Mouse (Mus musculus): ENCODE measurements around the gene Gm11992.

Gm11992 gene

DNA sequence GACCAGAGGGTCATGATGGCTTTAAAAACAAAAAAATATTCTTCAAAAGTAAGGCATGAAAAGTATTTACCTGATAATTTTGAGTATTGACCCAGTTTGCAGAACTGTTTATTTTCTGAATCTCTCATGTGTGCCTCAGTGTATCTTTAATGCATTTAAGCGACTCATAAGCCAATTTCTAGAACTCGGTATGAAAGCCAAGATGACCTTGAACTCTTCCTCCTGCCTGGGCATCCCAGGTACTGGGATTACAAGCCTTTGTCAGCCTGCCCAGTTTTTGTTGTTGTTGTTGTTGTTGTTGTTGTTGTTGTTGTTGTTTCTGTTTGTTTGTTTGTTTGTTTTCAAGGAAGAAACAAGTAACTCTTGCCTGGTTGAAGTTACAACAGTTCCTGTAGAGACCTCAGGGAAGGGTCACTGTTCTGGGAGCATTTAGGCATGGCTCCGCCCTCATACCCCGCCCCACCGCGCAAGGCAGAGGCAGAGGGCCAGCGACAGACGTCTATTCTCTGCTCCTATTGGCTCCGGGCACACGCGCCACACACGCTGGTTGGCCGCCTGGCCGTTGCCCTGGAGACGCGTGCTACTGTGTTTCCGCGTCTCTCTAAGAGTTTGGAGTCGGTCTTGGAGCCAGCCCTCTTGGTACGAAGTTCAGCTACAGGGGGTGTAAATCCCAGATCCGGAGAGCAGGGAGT, at the start of gene Gm11992:
Gene Gm11992, plus strand, starts transcription at position 584 of the 692 bp plus-strand sequence.
- DNase-seq (ENCODE audit: low read depth, low spot score) = no peak

GRCm38 (mm10) chr11:9008761-9009160, 39.6 kb upstream of the Gm11992 start:
- DNase-seq (ENCODE audit: low read depth, low spot score) = no peak

DNA sequence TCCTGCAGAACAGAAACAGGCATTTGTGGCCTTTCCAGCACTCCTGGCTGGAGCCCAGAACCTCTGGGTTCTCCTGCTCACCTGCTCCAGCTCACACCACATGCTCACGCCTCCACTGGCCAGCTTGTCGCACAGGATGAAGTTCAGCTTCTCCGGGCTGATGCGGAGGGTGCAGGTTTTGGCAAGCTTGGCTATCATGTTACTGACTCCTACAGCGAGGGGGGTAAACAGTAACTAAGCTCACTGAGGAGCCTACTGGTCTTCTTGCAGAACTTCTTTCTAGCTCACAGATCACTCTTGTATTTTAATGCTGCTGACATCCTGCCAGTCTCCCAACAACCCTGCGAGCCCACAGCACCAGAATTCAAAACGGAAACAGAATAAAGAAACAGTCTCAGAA, 38.0 kb upstream of the Gm11992 start:
- DNase-seq (ENCODE audit: low read depth, low spot score) = no peak

DNA sequence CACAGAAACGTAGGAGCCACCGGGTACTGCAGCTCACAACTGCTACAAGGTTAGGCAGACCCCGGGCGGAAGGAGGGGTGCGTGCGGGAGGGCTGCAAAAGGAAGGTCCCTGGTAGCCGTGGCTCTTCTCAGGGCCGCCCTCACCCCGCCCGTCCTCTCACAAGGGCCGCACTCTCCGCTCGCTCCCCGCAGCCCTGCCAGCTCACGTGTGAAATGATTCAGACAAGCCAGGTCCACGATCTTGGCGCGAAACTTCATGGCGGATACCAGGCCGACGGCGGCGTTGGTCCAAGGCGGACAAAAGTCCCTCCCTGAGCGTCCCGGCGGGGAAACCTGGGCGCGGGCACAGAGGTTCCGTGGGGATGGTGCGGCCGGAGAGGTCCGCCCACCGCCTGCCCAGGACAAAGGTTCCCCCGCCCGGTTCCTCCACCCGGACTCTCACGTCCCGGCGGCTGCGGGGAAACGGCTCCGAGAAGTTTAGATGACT, 37.5 kb upstream of the Gm11992 start, which contains the start of gene Hus1:
Gene Hus1, minus strand, starts transcription at position 339 of the 487 bp plus-strand sequence.
- DNase-seq (ENCODE audit: low read depth, low spot score) = peak; percentile 74

DNA sequence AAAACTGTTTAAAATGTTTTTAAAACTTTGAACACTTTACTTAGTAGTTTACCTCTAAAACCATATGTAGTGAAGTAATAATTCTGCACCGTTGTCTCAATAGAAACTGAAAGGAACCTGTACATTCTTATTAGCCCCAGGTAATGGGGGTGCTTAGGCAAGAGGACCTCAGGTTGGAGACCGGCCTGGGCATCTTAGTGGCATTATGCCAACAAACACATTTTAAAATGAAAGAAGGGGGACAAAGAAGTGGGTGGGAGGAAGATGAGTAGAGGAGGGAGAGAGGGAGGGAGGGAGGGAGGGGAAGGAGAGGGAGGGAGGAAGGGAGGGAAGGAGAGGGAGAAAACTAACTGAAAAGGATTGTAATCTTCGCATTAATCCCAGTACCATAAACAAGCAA, 37.0 kb upstream of the Gm11992 start:
- DNase-seq (ENCODE audit: low read depth, low spot score) = no peak

GRCm38 (mm10) chr11:9014740-9015139, 33.7 kb upstream of the Gm11992 start:
- DNase-seq (ENCODE audit: low read depth, low spot score) = no peak

DNA sequence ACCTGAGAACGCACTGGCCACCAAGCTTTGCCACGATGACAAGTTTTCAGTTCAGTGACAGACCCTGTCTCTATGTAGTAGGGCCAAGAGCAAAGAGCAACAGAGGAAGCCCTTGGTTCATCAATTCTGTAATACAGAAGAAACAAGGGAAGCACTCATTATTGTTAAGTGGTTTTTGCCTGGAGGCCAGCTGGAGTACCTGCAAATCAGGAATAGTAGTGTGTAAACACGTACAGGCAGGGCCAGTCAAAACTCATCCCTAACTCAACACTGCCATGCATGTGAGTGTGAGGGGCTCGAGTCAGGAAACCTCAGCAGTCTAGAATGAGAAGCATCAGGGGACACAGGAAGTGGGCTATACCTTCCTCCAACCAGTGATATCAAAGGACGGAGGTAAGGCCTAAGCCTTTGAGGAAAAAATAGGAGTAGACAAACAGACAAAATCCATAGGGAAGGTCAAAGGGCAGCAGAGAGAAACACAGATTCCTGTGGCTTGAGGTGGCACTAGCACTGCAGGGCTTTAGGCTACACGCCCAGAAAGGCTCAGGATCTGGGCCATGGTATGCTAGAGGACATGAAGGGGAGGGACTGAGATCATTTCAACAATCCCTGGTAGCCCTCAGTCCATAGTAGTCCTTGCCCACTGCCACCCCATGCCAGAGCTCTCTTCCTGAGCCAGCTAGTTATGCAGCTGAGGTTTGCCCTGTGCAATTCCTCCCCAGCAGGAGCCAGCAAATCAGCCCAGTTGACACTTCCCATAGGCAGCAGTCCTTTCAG, 29.7 kb upstream of the Gm11992 start:
- DNase-seq (ENCODE audit: low read depth, low spot score) = no peak

DNA sequence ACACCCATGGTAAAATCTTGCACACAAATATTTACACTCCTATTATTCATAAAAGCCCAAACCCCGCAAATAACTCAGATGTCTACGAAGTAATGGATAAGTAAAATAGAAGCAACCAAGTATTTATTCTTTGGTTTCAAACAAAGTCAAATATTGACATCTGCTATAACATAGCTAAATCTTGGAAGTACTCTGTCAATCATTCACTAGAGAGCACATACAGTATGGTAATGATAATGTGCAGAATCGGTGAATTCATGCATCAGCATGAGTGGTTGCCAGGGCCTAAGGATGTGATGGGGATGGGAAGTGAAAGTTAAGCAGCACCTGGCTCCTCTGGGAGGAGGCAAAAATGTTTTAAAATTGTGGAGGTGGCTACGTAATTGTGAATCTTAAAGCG, 28.2 kb upstream of the Gm11992 start:
- DNase-seq (ENCODE audit: low read depth, low spot score) = no peak

DNA sequence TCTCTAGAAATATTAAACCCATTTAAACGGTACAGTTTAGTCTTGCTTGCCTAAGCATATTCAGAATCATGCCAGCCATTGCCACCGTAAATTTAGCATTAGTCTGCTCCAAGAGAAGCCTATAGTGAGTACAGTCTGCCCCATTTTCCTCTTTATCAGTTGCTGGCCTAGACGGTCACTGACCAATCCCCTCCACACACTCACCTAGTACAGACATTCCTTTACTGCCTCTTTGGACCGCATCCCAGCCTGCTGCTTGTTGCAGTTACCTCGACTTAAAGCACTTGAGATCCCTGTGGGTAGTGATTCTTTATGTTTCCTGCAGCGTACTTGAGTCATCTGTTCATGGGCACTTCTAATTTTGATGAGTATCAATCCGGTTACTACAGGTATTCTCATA, 23.6 kb upstream of the Gm11992 start:
- no peak for DNase-seq (ENCODE audit: low read depth, low spot score)

DNA sequence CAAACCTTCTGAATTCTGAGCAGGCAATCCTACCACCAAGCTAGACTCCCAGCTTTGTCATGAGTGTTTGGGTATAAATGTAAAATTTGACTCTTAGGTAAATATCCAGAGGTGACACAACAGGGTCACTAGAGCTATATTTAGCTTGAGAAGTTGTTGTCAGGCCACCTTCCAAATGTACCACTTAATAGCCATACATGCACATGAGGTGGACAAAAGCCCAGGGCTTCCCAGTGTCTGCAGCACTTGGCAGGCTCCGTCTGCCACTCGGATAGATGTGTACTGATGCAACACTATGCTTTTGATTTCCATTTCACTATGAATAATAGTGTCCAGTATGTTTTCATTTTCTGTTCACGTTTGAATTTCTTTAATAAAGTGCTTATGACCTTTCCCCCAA, 23.2 kb upstream of the Gm11992 start:
- DNase-seq (ENCODE audit: low read depth, low spot score) = no peak

GRCm38 (mm10) chr11:9031530-9031929, 16.9 kb upstream of the Gm11992 start:
- DNase-seq (ENCODE audit: low read depth, low spot score) = no peak

DNA sequence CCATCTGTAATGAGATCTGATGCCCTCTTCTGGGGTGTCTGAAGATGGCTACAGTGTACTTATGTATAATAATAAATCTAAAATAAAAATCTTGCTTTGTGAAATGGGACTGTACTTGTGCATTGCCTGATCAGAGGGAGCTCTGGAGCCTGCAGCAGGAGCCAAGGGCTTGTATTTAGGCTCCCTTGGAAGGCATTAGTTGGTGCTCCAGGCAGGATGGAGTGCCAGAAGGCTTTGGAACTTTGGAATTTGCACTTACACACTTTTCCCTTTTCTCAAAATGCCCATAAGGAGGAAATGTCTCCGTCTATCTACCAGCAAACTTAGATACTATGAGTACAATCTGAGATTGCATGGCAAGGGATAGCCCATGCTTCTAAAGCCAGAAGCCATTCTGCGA, 1.8 kb upstream of the Gm11992 start:
- no peak for DNase-seq (ENCODE audit: low read depth, low spot score)

GRCm38 (mm10) chr11:9047044-9047443, 1.4 kb upstream of the Gm11992 start:
- DNase-seq (ENCODE audit: low read depth, low spot score) = no peak

DNA sequence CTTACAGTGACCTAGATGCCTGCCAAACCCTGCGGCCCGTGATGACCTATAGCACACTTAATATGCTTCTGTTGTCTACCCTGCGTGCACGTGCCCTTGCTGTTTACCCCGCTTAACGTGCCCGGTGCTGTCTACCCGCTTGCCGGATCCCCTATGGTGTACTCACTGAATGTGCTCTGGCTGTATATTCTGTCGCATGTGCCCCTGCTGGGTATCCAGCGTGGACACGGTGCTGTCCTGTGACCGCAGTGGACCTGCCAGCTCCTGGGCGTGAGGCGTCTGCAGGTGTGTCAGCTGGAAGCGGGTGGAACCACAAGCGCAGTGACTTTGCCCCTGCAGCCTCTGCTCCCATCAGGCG, 288 bp downstream of the Gm11992 start, which contains the start of gene Sun3:
Gene Sun3, minus strand, starts transcription at position 289 of the 358 bp plus-strand sequence.
- no peak for DNase-seq (ENCODE audit: low read depth, low spot score)

DNA sequence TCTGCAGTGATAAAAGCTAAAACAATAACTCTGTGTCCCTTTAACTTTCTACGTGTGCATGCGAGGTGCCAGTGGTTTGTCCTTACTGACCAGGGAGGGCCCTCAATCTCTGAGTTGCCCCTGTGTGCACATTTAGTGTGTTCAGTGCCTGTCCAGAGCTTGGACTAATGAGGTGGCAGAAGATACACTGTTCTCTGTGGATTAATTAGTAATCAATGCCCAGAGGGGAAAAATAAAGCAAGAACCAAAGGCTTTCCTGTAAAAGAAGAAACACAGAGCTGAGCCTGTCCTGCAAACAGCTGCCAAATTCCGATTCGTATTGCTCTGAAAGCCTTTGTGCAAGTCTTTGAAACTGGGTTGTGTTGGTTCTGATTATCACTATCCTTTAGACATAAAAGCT, 1.8 kb downstream of the Gm11992 start:
- DNase-seq (ENCODE audit: low read depth, low spot score) = no peak

DNA sequence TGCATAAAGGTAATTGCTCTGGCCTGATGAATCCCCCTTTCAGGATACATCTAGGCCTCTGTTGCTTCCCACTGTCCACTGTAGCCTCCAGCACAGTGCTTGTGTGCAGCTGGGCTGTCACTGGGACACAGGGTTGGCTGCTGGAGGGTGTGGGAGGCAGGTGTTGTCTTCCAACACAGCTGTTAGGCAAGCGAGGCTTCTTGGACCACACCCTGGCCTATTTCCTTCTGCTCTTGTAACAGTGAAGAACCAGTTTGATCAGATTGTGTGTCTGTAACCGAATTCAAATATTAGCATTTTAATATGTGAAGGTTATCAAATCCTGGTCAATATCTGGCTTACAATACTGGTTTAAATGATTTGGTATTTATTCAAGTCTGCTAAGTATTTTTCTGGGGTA, 3.5 kb downstream of the Gm11992 start:
- no peak for DNase-seq (ENCODE audit: low read depth, low spot score)

DNA sequence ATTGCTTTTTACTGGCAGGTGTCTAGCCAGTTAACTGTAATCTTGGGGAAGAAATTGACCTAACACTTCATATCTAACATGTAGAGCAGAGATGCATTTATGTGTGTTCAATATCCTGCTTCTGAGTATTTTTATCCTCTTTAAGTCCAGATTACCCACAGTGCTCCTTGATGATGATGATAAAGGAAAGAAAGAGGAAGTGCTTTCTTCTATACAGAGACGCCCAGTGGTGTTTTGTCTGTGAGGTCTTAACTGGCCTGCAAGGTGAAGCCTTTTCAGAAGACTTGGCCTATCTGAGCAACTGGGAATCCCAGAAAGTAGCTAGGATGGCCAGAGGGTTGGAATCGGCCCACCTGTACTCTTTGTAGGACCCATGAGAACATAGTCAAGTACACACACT, 8.5 kb downstream of the Gm11992 start:
- DNase-seq (ENCODE audit: low read depth, low spot score) = no peak

- no peak for DNase-seq (ENCODE audit: low read depth, low spot score)
Observed at GRCm38 (mm10) chr11:9057711-9058110, 9.3 kb downstream of the Gm11992 start.

DNA sequence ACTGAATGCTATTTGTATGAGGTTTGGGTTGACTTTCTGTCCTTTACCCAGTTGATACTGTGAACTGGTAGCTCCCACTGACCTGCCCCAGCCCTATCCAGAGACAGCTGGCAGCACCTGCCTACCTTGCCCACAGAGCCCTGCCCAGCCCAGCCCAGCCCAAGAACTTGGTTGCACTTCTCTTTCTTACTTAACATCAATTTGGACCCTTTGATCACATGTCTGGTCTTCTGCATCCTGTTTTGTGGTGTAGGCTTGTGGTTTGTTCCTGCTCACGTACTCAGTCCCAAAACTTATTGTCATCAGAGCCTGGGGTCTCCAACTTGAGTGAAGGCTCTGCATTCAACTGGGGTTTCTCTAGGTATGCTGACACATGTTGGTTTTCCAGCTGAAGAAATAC, 11.6 kb downstream of the Gm11992 start:
- no peak for DNase-seq (ENCODE audit: low read depth, low spot score)

GRCm38 (mm10) chr11:9060484-9060883, 12.1 kb downstream of the Gm11992 start:
- no peak for DNase-seq (ENCODE audit: low read depth, low spot score)

- DNase-seq (ENCODE audit: low read depth, low spot score) = no peak
Observed at GRCm38 (mm10) chr11:9076444-9076843, 28.1 kb downstream of the Gm11992 start.

DNA sequence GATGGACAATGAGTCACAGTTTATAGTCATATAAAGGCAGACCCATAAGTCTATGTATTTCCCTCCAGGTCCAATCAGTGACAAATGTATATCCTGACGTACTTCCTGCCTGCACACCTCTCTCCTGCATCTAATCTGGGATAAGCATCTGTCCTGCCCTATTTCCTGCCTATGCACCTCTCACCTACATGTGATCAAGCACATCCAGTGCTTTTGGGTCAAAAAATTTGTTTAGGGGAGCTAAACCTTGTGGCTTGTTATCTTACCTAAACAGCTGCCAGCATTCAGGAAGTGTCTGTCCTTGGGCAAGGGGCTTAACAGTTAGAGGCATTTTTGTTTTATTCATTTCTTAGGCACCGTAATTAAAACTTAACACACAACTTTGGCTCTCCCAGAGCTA, 64.8 kb downstream of the Gm11992 start:
- DNase-seq (ENCODE audit: low read depth, low spot score) = no peak
